Mouse (Mus musculus): ENCODE measurements at regions not wholly inside any gene's neighbourhood (a gene's known extent, or its start where the extent isn't known, plus 50 kb on each side); places are given as distances from the start of the nearest gene placed in this dataset.

GRCm38 (mm10) chr13:28408868-28409608, 151.7 kb downstream of the Gm11361 start:
- TF ChIP-seq EP300 (IDR thresholded peaks at IDR 0.05; ENCODE audit: low read depth) (no peak), CTCF (IDR thresholded peaks at IDR 0.05; ENCODE audit: low read depth) (no peak)
